In the genomic region with DNA sequence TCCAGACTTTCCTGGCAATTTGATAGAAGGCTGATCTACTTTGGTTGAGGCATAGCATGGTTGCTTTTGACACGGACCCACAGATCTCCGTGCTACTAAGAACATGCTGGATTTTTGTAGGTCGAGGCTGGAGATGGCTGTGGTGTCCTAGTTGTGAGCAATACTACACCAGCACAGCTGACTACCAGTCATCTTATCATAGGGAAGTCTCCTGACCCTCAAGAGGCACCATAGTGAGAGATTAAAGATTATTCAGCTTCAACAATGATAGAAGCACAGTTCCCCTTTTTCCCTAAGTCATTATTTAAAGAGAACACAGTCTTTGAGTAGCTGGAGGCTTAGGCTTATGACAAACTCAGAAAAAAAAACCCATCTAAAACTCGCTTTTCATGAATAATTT, we compare ENCODE assay signal across 16 mouse cellular contexts.
DNase-seq lines count a peak whose midpoint lies in the region; ATAC-seq and TF ChIP-seq lines count a peak whose summit lies in the region.
"Had no signal": no experiment of that assay in that cellular context is flagged by ENCODE, and none has a peak within 500 bp of the region (broad histone marks: within the 10 kb centered on the region; RNA-seq: fewer than 3 reads in every experiment).

No protein-coding gene starts in this region.

- no peak for DNase-seq in midbrain, postnatal 0 days (ENCODE audit: low spot score)
- DNase-seq in A20 (ENCODE audit: low read depth, low spot score) (peak; percentile 48), MEL-GATA-1-ER (ENCODE audit: extremely low read depth, low read depth) (peak; percentile 65), MN1 (ENCODE audit: low spot score) (no peak)
- no peak for DNase-seq in right cerebral cortex, adult 18-20 months
- DNase-seq in gastrocnemius, adult 2 months, result no peak
- DNase-seq: adrenal gland, adult 8-10 months; cerebellum, adult 11-12 months; cerebellum, adult 9-10 months had no signal

- H3K4me2 ChIP-seq in midbrain, postnatal 0 days (ENCODE audit: low read depth, low read length, poor library complexity, severe bottlenecking), result no peak overlapping the region
- no peak overlapping the region for H3K4me2 ChIP-seq in midbrain, embryonic 16.5 days (ENCODE audit: low read length)
- H3K4me2 ChIP-seq: embryonic facial prominence, embryonic 13.5 days; embryonic facial prominence, embryonic 15.5 days had no signal

- 92% methylated on average over 4 of the region's 4 CpGs for WGBS in midbrain, postnatal 0 days
- 91% methylated on average over 4 of the region's 4 CpGs for WGBS in midbrain, embryonic 16.5 days

- no peaks in the 10 kb centered on the region for H3K4me1 ChIP-seq in midbrain, postnatal 0 days (ENCODE audit: insufficient read depth, low read length)
- H3K4me1 ChIP-seq in midbrain, embryonic 16.5 days (ENCODE audit: control insufficient read depth, insufficient read depth, low read length), result no peaks in the 10 kb centered on the region

- no peak overlapping the region for H3K4me3 ChIP-seq in midbrain, postnatal 0 days (ENCODE audit: low read depth, low read length)
- H3K4me3 ChIP-seq in midbrain, embryonic 16.5 days (ENCODE audit: low read depth, low read length), result no peak overlapping the region
- H3K4me3 ChIP-seq in gastrocnemius, adult 2 months, result no peak overlapping the region
- H3K4me3 ChIP-seq: embryonic facial prominence, embryonic 13.5 days; embryonic facial prominence, embryonic 15.5 days had no signal

- ATAC-seq in midbrain, postnatal 0 days (ENCODE audit: low FRiP score), result no peak
- ATAC-seq in midbrain, embryonic 16.5 days, result no peak
- ATAC-seq: activated CD4-positive, CD25-positive, alpha-beta regulatory T cell, adult 4 months; forebrain, embryonic 14.5 days; forebrain, embryonic 16.5 days; Patski had no signal

- peak overlapping the region; percentile 18; the same call in 1 of the 2 replicates for H3K27ac ChIP-seq in midbrain, postnatal 0 days (ENCODE audit: low read depth, low read length)
- no peak overlapping the region for H3K27ac ChIP-seq in midbrain, embryonic 16.5 days (ENCODE audit: low read length)
- H3K27ac ChIP-seq in gastrocnemius, adult 2 months, result no peak overlapping the region
- H3K27ac ChIP-seq: embryonic facial prominence, embryonic 13.5 days; embryonic facial prominence, embryonic 15.5 days had no signal

- H3K9ac ChIP-seq in midbrain, postnatal 0 days (replicated peaks; ENCODE audit: low read length, poor library complexity, severe bottlenecking), result no peak overlapping the region
- no peak overlapping the region for H3K9ac ChIP-seq in midbrain, embryonic 16.5 days (ENCODE audit: low read depth, low read length)
- H3K9ac ChIP-seq: embryonic facial prominence, embryonic 13.5 days; embryonic facial prominence, embryonic 15.5 days had no signal

- no peak for TF ChIP-seq CTCF in midbrain, postnatal 0 days (IDR thresholded peaks at IDR 0.05)
- no peak for TF ChIP-seq CTCF in gastrocnemius, adult 2 months (IDR thresholded peaks at IDR 0.05)

- peaks cover 57% of the 10 kb centered on the region for H3K36me3 ChIP-seq in midbrain, postnatal 0 days (ENCODE audit: insufficient read depth, low read length)
- peaks cover 20% of the 10 kb centered on the region for H3K36me3 ChIP-seq in midbrain, embryonic 16.5 days (ENCODE audit: control insufficient read depth, insufficient read depth, low read length)

- intact Hi-C loops in gastrocnemius, adult 2 months (cut with DNase I), result loop anchor here (5.0 kb wide), 2 partner anchors 78 to 323 kb away; a partner anchor contains a TSS

- H3K27me3 ChIP-seq in midbrain, postnatal 0 days (ENCODE audit: insufficient read depth, low read length), result no peaks in the 10 kb centered on the region
- no peaks in the 10 kb centered on the region for H3K27me3 ChIP-seq in midbrain, embryonic 16.5 days (ENCODE audit: control insufficient read depth, insufficient read depth, low read depth, low read length)
- H3K27me3 ChIP-seq: embryonic facial prominence, embryonic 13.5 days; embryonic facial prominence, embryonic 15.5 days; Patski had no signal

- no peaks in the 10 kb centered on the region for H3K9me3 ChIP-seq in midbrain, postnatal 0 days (ENCODE audit: low read length)
- no peaks in the 10 kb centered on the region for H3K9me3 ChIP-seq in midbrain, embryonic 16.5 days (replicated peaks; ENCODE audit: control insufficient read depth, low read length, poor library complexity, severe bottlenecking)
- H3K9me3 ChIP-seq: embryonic facial prominence, embryonic 13.5 days; embryonic facial prominence, embryonic 15.5 days had no signal

Comparison
In these comparisons a context has a peak if more than half of its experiments do, and no peak if none do; other contexts are left out.
1. DNase-seq: peak in A20 (single experiment) and MEL-GATA-1-ER (single experiment); none in midbrain, postnatal 0 days (single experiment), right cerebral cortex, adult 18-20 months (single experiment), MN1 (single experiment) and gastrocnemius, adult 2 months (single experiment).